Mouse (Mus musculus) heart, postnatal 0 days (tissue): Measurements from ENCODE around the gene Vcl. TPM values are rescaled to one million over a fixed set of nuclear protein-coding genes. Genes with fewer than 3 reads are reported as not detected.

Experiments
- ATAC-seq: fragments of 200-750 bp; cut with Nextera tagmentation; 2 replicates; pipeline ENCODE4 v1.8.0; 2017; ENCODE audit warnings: low read depth, moderate number of reproducible peaks, moderate library complexity; ENCODE audit not compliant: insufficient read depth
- DNase-seq: peaks from one replicate; pipeline ENCODE4 v3.0.0-alpha.2; 2016; ENCODE audit warnings: low spot score
- H3K27ac ChIP-seq: fragments of 300-500 bp; sonication (generic); 2 replicates; pipeline ENCODE4 v1.5.1; 2014; ENCODE audit warnings: low read depth, mild to moderate bottlenecking
- H3K27me3 ChIP-seq: fragments of 300-500 bp; sonication (generic); 2 replicates; pipeline ENCODE4 v1.6.1; 2014; ENCODE audit warnings: low read length, mixed read lengths; ENCODE audit not compliant: control insufficient read depth, insufficient read depth
- H3K36me3 ChIP-seq: fragments of 300-500 bp; sonication (generic); replicated peaks from 2 replicates; pipeline ENCODE4 v1.6.1; 2014; ENCODE audit warnings: low read length, mixed read lengths; ENCODE audit not compliant: control insufficient read depth, insufficient read depth
- H3K4me1 ChIP-seq: fragments of 300-500 bp; sonication (generic); 2 replicates; pipeline ENCODE4 v1.6.1; 2014; ENCODE audit warnings: antibody characterized with exemption; ENCODE audit not compliant: control insufficient read depth, insufficient read depth
- H3K4me2 ChIP-seq: fragments of 300-500 bp; sonication (generic); 2 replicates; pipeline ENCODE4 v1.6.1; 2014; ENCODE audit warnings: low read depth, mild to moderate bottlenecking, low read length, moderate library complexity
- H3K4me3 ChIP-seq: fragments of 300-500 bp; sonication (generic); 2 replicates; pipeline ENCODE4 v1.5.1; 2014; ENCODE audit warnings: low read depth, low read length
- H3K9ac ChIP-seq: fragments of 300-500 bp; sonication (generic); replicated peaks from 2 replicates; pipeline ENCODE4 v1.6.1; 2014; ENCODE audit warnings: low read depth, low read length, mixed read lengths
- H3K9me3 ChIP-seq: fragments of 300-500 bp; sonication (generic); replicated peaks from 2 replicates; pipeline ENCODE4 v1.6.1; 2016; ENCODE audit warnings: low read length; ENCODE audit not compliant: control insufficient read depth
- CTCF ChIP-seq: IDR thresholded peaks from 2 replicates; pipeline ENCODE4 v1.5.1; 2016; ENCODE audit warnings: antibody characterized with exemption, control low read depth, low read depth
- EP300 ChIP-seq: IDR thresholded peaks from 2 replicates; pipeline ENCODE4 v1.6.1; 2016; ENCODE audit warnings: antibody characterized with exemption, low read depth
- WGBS: fragments of 180-500 bp; shearing (Covaris S2); extraction: QIAGEN DNeasy Blood & Tissue Kit; methylation state at CpG from one replicate; pipeline ENCODE4 v1.1.7; 2014; 5-methylcytosine and 5-hydroxymethylcytosine counted together
- polyA plus RNA-seq: library from polyadenylated mRNA; unstranded; fragments of >200 nt; fragmentation: Nextera tagmentation; extraction: Ambion mirVana; gene quantifications from 2 replicates; pipeline ENCODE4 v1.2.1, GENCODE M21; 2015
- total RNA-seq: library from RNA; depleted of rRNA; stranded (reverse); fragments of >200 nt; gene quantifications from 2 replicates; pipeline ENCODE4 v1.2.3, GENCODE M21; 2014; ENCODE audit warnings: low replicate concordance

Vcl gene
- total and polyA plus RNA-seq, 2 experiments from 2014 or later = 50.2 to 124 TPM

DNA sequence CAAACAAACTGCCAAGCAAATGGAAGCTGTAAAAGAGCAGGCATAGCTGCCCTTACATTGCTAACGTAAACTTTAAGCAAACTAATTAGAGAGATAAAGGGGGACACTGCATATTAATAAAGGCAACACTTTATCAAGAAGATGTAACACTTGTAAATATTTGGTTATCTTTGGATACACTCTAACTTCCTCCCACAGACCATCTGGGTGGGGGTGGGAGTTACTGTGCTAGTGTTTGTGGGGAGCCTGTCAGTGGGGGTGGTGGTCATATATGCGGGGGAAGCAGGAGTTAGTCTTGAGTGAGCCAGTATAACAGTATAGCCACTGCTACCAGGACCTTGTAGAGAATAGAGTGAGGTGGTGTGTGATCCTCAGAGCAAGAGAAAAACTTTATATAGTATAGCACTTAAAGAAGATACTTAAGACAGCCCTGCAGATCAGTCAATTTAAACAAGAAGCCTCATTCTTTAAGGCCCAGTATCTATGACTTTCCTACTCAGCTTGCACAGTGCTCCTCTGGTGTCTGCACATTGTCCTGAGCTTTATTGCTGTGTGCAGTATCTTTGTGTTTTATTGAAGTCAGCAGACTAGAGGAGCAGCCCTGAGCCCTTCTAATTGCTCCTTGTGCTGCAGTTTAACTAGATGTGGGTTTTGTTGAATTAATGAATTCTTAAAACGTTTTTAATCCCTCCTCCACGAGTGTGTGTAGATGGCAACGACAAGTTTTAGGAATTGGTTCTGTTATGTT is 133.7 kb downstream of the Vcl start:
- 70% methylated on average over 5 of the region's 5 CpGs for WGBS
- H3K9ac ChIP-seq = no peak overlapping the region
- no peak for ATAC-seq
- H3K27me3 ChIP-seq = no peaks in the 10 kb centered on the region
- no peaks in the 10 kb centered on the region for H3K9me3 ChIP-seq
- TF ChIP-seq EP300 = no peak
- no peak for TF ChIP-seq CTCF
- DNase-seq = no peak
- H3K4me3 ChIP-seq = no peak overlapping the region
- H3K27ac ChIP-seq = no peak overlapping the region
- peaks cover 18% of the 10 kb centered on the region for H3K4me1 ChIP-seq
- no peak overlapping the region for H3K4me2 ChIP-seq
- H3K36me3 ChIP-seq = no peaks in the 10 kb centered on the region

DNA sequence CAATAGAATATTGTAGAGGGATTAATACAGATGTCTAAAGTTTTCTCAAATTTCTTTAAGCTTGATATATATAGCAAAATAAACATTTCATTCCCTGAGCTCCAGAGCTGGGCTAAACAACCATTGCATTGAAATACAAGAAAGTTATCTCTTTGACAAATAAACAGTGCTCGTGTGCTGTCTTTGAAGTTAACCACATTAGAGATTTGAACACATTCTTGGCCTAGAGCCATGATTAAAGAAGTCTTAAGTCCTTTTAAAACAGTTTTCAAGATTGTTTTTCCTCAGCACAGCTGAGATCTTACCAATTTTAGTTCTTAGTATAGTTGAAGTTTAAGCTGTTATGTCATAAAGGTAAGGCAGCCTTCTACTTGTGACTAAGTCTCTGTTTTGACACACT is 135.1 kb downstream of the Vcl start:
- Histone ChIP-seq H3K27me3 (no peaks in the 10 kb centered on the region), H3K4me3 (no peak overlapping the region), H3K9ac (no peak overlapping the region), H3K27ac (no peak overlapping the region), H3K36me3 (no peaks in the 10 kb centered on the region), H3K4me1 (peaks cover 18% of the 10 kb centered on the region), H3K4me2 (no peak overlapping the region), H3K9me3 (no peaks in the 10 kb centered on the region)
- TF ChIP-seq EP300 = no peak
- no peak for TF ChIP-seq CTCF
- ATAC-seq (no peak), DNase-seq (no peak)
- 33% methylated on average over 1 of the region's 1 CpGs for whole genome bisulfite sequencing

DNA sequence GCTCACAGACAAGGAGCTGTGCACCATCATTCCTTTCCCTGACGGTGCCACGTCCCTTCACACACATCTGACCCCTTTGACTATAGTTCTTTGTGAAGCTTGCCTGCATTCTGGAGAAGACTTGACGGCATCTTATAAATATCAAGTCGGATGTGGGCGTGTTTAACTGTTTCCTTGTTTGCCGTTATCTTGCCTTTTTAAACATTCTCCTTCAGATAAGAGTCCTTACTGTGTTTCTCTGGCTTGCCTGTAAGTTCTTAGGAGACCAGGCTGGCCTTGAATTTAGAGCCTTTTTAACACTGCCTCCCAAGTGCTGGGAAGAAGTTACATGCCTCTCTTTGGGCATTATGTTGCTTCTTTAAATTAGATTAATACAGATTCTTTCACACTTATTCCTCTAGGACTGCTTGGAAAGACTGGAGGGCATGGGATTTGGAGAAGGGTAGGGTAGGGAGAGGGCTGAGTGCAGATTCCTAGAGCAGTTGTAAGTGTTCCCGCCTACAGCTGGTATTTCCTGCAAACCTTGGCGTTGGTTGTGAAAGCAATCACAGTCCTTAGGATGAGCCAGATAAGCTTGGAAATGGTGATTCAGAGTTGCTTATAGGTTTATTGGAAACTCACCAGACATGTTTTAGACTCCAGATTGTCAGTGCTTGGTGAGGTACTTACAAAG is 136.4 kb downstream of the Vcl start:
- Histone ChIP-seq H3K9me3 (no peaks in the 10 kb centered on the region), H3K27ac (peak overlapping the region; percentile 61), H3K27me3 (no peaks in the 10 kb centered on the region), H3K4me1 (peaks cover 18% of the 10 kb centered on the region), H3K9ac (no peak overlapping the region), H3K4me3 (no peak overlapping the region), H3K36me3 (no peaks in the 10 kb centered on the region), H3K4me2 (no peak overlapping the region)
- no peak for DNase-seq
- 29% methylated on average over 8 of the region's 8 CpGs for WGBS
- no peak for ATAC-seq
- no peak for TF ChIP-seq EP300
- no peak for TF ChIP-seq CTCF

DNA sequence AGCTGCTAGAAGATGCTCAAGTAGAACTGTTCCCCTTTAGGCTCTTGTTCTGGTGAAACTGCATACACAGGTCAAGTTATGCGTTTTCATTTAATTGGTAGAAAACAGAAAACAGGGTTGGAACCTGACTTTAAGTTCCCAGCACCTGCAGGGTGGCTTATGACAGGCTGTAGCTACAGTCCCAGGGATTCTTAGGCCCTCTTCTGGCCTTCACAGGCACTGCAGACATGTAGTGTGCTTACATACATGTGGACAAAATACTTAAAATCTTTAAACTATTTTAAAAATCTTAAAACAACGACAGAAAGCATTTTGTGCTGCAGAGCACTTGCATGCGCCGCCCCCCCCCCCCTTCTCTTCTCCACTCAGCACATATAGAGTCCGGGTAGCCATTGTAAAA is 140.4 kb downstream of the Vcl start:
- no peaks in the 10 kb centered on the region for H3K9me3 ChIP-seq
- no peaks in the 10 kb centered on the region for H3K36me3 ChIP-seq
- no peak for DNase-seq
- no peak overlapping the region for H3K4me3 ChIP-seq
- 88% methylated on average over 5 of the region's 5 CpGs for WGBS
- peak; percentile 22 for TF ChIP-seq CTCF
- no peak for TF ChIP-seq EP300
- H3K27me3 ChIP-seq = no peaks in the 10 kb centered on the region
- no peak overlapping the region for H3K4me2 ChIP-seq
- H3K9ac ChIP-seq = no peak overlapping the region
- no peak overlapping the region for H3K27ac ChIP-seq
- peaks cover 17% of the 10 kb centered on the region for H3K4me1 ChIP-seq
- no peak for ATAC-seq

DNA sequence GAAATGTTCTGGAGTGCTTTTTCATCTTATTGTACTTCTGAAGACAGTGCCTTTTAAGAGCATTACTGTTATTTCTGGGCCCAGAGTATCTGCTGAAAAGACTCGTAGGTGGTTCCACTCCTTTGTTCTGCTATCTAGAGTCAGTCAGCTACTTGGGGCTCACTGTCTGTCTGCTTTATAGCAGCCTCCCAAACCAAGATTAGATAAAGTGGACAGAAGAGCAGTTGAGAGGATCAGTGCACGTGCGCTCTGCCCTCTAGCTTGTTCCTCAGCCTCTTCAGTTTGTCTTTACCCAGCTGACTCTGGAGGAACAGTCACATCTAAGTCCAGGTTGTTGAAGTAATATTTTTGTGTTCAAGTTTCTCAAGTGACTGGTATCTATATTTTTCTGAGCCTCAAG is 144.8 kb downstream of the Vcl start:
- ATAC-seq = no peak
- no peak for DNase-seq
- Histone ChIP-seq H3K27ac (peak overlapping the region; percentile 3; the same call in 1 of the 2 replicates), H3K9me3 (no peaks in the 10 kb centered on the region), H3K9ac (no peak overlapping the region), H3K27me3 (no peaks in the 10 kb centered on the region), H3K36me3 (no peaks in the 10 kb centered on the region), H3K4me2 (no peak overlapping the region), H3K4me1 (peaks cover 20% of the 10 kb centered on the region), H3K4me3 (no peak overlapping the region)
- WGBS = 32% methylated on average over 3 of the region's 3 CpGs
- TF ChIP-seq CTCF (no peak), EP300 (no peak)
